Mouse (Mus musculus) liver, embryonic 14.5 days (tissue): ENCODE results near the gene Ankrd63. TPM values are rescaled to one million over a fixed set of nuclear protein-coding genes. Genes with fewer than 3 reads are reported as not detected.

Source experiments
- ATAC-seq: fragments of 200-750 bp; cut with Nextera tagmentation; 2 replicates; pipeline ENCODE4 v1.8.0; 2017; ENCODE audit warnings: moderate number of reproducible peaks, mild to moderate bottlenecking, moderate library complexity; ENCODE audit not compliant: insufficient read depth
- DNase-seq, 3 experiments: peaks; one replicate each; pipeline ENCODE4 v3.0.0-alpha.2; 2012 to 2013; ENCODE audit warnings: low read depth in 3 of 3, low spot score in 3 of 3
- H3K27ac ChIP-seq: fragments of 300-500 bp; sonication (generic); 2 replicates; pipeline ENCODE4 v1.5.1; 2014; ENCODE audit warnings: moderate library complexity, mild to moderate bottlenecking, control low read depth, inconsistent platforms
- H3K27me3 ChIP-seq: fragments of 300-500 bp; sonication (generic); 2 replicates; pipeline ENCODE4 v1.6.1; 2014; ENCODE audit warnings: mild to moderate bottlenecking, low read length, moderate library complexity; ENCODE audit not compliant: control insufficient read depth, insufficient read depth
- H3K36me3 ChIP-seq: fragments of 300-500 bp; sonication (generic); replicated peaks from 2 replicates; pipeline ENCODE4 v1.6.1; 2014; ENCODE audit warnings: low read depth; ENCODE audit not compliant: control insufficient read depth, insufficient read depth
- H3K4me1 ChIP-seq, 2 experiments: fragments of 200-500 bp in 1 of 2; fragments of 300-500 bp in 1 of 2; sonication (generic) in 1 of 2; replicated peaks; 2 replicates each; pipeline ENCODE4 v1.6.1; 2012 to 2014; ENCODE audit warnings: antibody characterized with exemption in 1 of 2, inconsistent platforms in 1 of 2, low read length in 1 of 2; ENCODE audit not compliant: control insufficient read depth in 2 of 2, insufficient read depth in 2 of 2
- H3K4me2 ChIP-seq: fragments of 300-500 bp; sonication (generic); 2 replicates; pipeline ENCODE4 v1.6.1; 2014; ENCODE audit warnings: low read depth, mild to moderate bottlenecking, control low read depth, moderate library complexity
- H3K4me3 ChIP-seq, 2 experiments: fragments of 200-500 bp in 1 of 2; fragments of 300-500 bp in 1 of 2; sonication (generic) in 1 of 2; 2 replicates each; pipeline ENCODE4 v1.5.1; 2012 to 2014; ENCODE audit warnings: low read depth in 2 of 2, low read length in 2 of 2, mild to moderate bottlenecking in 2 of 2, control low read depth in 1 of 2, inconsistent platforms in 1 of 2, moderate library complexity in 1 of 2; ENCODE audit not compliant: insufficient read depth in 1 of 2
- H3K9ac ChIP-seq: fragments of 300-500 bp; sonication (generic); replicated peaks from 2 replicates; pipeline ENCODE4 v1.6.1; 2014; ENCODE audit warnings: mild to moderate bottlenecking, control low read depth, moderate library complexity
- H3K9me3 ChIP-seq: fragments of 300-500 bp; sonication (generic); 2 replicates; pipeline ENCODE4 v1.6.1; 2016; ENCODE audit warnings: low read length, mixed read lengths; ENCODE audit not compliant: control insufficient read depth
- CTCF ChIP-seq: IDR thresholded peaks from 2 replicates; pipeline ENCODE4 v1.5.1; 2016; ENCODE audit warnings: antibody characterized with exemption, low read depth, control low read depth
- EP300 ChIP-seq: IDR thresholded peaks from 2 replicates; pipeline ENCODE4 v1.6.1; 2016; ENCODE audit warnings: antibody characterized with exemption, low read depth
- WGBS: fragments of 180-500 bp; shearing (Covaris S2); extraction: QIAGEN DNeasy Blood & Tissue Kit; methylation state at CpG from one replicate; pipeline ENCODE4 v1.1.7; 2014; ENCODE audit not compliant: insufficient replicate concordance; 5-methylcytosine and 5-hydroxymethylcytosine counted together
- polyA plus RNA-seq, 2 experiments: library from polyadenylated mRNA; depleted of rRNA in 1 of 2; stranded (reverse) in 1 of 2; unstranded in 1 of 2; fragments of >200 nt; fragmentation: Nextera tagmentation in 1 of 2; extraction: Ambion mirVana in 1 of 2; gene quantifications; 2 replicates each; pipeline versions ENCODE4 v1.2.1 to v1.2.3; 2012 to 2014

Gene Ankrd63
- polyA plus RNA-seq, 2 experiments: 0.03 to 0.07 TPM

GRCm38 (mm10) chr2:118685088-118685487 lies 18.7 kb downstream of the Ankrd63 start:
- no peaks in the 10 kb centered on the region for H3K36me3 ChIP-seq
- 68% methylated on average over 4 of the region's 4 CpGs for WGBS
- no peak for DNase-seq
- H3K4me2 ChIP-seq: no peak overlapping the region
- no peak for ATAC-seq
- no peak overlapping the region for H3K4me3 ChIP-seq
- H3K4me1 ChIP-seq: peaks cover 0 to 6% of the 10 kb centered on the region in 2 experiments; a peak in 2 of 4 replicates
- H3K9ac ChIP-seq: no peak overlapping the region
- H3K27me3 ChIP-seq: no peaks in the 10 kb centered on the region
- H3K9me3 ChIP-seq: no peaks in the 10 kb centered on the region
- TF ChIP-seq CTCF (no peak), EP300 (no peak)
- no peak overlapping the region for H3K27ac ChIP-seq

GRCm38 (mm10) chr2:118682544-118683260 lies 21.1 kb downstream of the Ankrd63 start:
- no peak for ATAC-seq
- peaks cover under 1 to 10% of the 10 kb centered on the region in 2 experiments for H3K4me1 ChIP-seq
- no peak overlapping the region for H3K9ac ChIP-seq
- H3K9me3 ChIP-seq: no peaks in the 10 kb centered on the region
- H3K4me2 ChIP-seq: no peak overlapping the region
- H3K27ac ChIP-seq: no peak overlapping the region
- H3K27me3 ChIP-seq: peaks cover 6% of the 10 kb centered on the region
- TF ChIP-seq CTCF (no peak), EP300 (no peak)
- H3K4me3 ChIP-seq: no peak overlapping the region
- 38% methylated on average over 8 of the region's 8 CpGs for WGBS
- H3K36me3 ChIP-seq: no peaks in the 10 kb centered on the region
- DNase-seq: no peak

- no peak for TF ChIP-seq EP300
- TF ChIP-seq CTCF: no peak
- Histone ChIP-seq H3K4me3 (no peak overlapping the region), H3K9me3 (no peaks in the 10 kb centered on the region), H3K4me2 (no peak overlapping the region), H3K36me3 (no peaks in the 10 kb centered on the region), H3K27me3 (peaks cover 24% of the 10 kb centered on the region), H3K4me1 (peaks cover 3 to 12% of the 10 kb centered on the region in 2 experiments), H3K27ac (no peak overlapping the region), H3K9ac (no peak overlapping the region)
- no peak for ATAC-seq
- no peak for DNase-seq
- WGBS: 78% methylated on average over 6 of the region's 6 CpGs
Observed at GRCm38 (mm10) chr2:118680926-118681325, 22.8 kb downstream of the Ankrd63 start.

DNA sequence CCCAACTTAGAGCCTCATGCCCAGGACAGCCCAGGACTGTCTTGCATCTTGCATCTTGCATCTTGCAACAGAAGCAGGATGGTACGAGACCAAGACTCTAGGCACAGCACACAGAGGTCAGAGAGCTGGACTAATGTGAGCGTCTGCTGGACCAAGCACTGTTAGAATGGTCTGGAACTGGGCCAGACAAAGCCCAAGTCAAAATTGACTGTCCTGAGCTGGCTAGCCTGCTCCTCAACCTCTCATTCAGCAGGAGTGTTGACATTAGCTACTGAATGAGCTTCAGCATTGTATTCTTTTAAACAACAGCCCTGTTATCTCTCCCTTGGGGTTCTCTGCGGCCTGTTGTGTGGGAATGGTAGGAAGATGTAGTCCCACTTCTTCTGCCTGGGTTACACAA lies 24.2 kb downstream of the Ankrd63 start:
- H3K27ac ChIP-seq: no peak overlapping the region
- WGBS: 64% methylated on average over 3 of the region's 3 CpGs
- H3K4me1 ChIP-seq: peaks cover 3 to 12% of the 10 kb centered on the region in 2 experiments
- no peak overlapping the region for H3K9ac ChIP-seq
- ATAC-seq (no peak), DNase-seq (no peak)
- no peak for TF ChIP-seq CTCF
- no peak for TF ChIP-seq EP300
- H3K9me3 ChIP-seq: no peaks in the 10 kb centered on the region
- no peak overlapping the region for H3K4me2 ChIP-seq
- H3K36me3 ChIP-seq: no peaks in the 10 kb centered on the region
- H3K27me3 ChIP-seq: peaks cover 35% of the 10 kb centered on the region
- no peak overlapping the region for H3K4me3 ChIP-seq

DNA sequence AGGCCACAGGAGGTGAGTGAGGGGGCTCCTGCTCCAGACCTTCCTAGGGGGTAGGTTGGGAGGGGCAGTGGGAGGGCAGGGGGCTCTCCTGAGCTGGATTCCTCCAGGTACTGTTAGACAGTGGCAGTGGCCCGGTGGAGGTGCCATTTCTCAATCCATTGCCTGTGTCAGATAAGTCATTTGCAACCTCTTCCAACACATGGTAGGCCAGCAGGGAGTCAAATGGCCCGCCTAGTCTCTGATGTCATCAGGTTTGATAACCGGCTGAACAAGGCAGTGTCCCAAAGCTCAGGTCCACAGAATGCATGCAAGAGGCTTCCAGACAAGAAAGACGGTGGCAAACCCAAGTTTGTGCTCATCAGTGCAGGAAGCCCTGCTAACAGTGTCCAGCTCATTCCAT lies 25.9 kb downstream of the Ankrd63 start:
- peak in 2 of 3 experiments; percentile 39 to 42 for DNase-seq
- Histone ChIP-seq H3K4me3 (peak overlapping the region; percentile 34 to 54; a peak in 3 of 4 replicates), H3K4me2 (peak overlapping the region; percentile 86), H3K9ac (peak overlapping the region; percentile 40; the same call in 1 of the 2 replicates), H3K36me3 (no peaks in the 10 kb centered on the region), H3K27me3 (peaks cover 35% of the 10 kb centered on the region), H3K27ac (no peak overlapping the region), H3K4me1 (peaks cover 3 to 9% of the 10 kb centered on the region in 2 experiments), H3K9me3 (no peaks in the 10 kb centered on the region)
- TF ChIP-seq EP300 (no peak), CTCF (no peak)
- peak; percentile 59; the same call in 1 of the 2 replicates for ATAC-seq
- WGBS: 11% methylated on average over 4 of the region's 4 CpGs
